Mouse (Mus musculus) neural tube, embryonic 11.5 days (tissue): ENCODE measurements around the gene Lcn10. TPM values are rescaled to one million over a fixed set of nuclear protein-coding genes. Genes with fewer than 3 reads are reported as not detected.
"Not testable (repeated sequence)": the region's sequence is repeated elsewhere in the genome, so short reads cannot be mapped to it uniquely, and the experiment has no call there.

ENCODE experiments used
- ATAC-seq: fragments of 200-750 bp; cut with Nextera tagmentation; 2 replicates; pipeline ENCODE4 v1.8.0; 2017; ENCODE audit warnings: moderate number of reproducible peaks, mild to moderate bottlenecking, moderate TSS enrichment, moderate library complexity; ENCODE audit not compliant: insufficient read depth, low FRiP score, low TSS enrichment
- DNase-seq: peaks from one replicate; pipeline ENCODE4 v3.0.0-alpha.2; 2015; ENCODE audit warnings: low spot score
- H3K27ac ChIP-seq: fragments of 300-500 bp; sonication (generic); 2 replicates; pipeline ENCODE4 v1.5.1; 2014; ENCODE audit warnings: low read depth, mild to moderate bottlenecking, low read length
- H3K27me3 ChIP-seq: fragments of 300-500 bp; sonication (generic); 2 replicates; pipeline ENCODE4 v1.6.1; 2014; ENCODE audit warnings: mild to moderate bottlenecking, low read length, mixed read lengths; ENCODE audit not compliant: control insufficient read depth, insufficient read depth
- H3K36me3 ChIP-seq: fragments of 300-500 bp; sonication (generic); 2 replicates; pipeline ENCODE4 v1.6.1; 2014; ENCODE audit warnings: mild to moderate bottlenecking, low read length, moderate library complexity, mixed read lengths; ENCODE audit not compliant: control insufficient read depth, insufficient read depth
- H3K4me1 ChIP-seq: fragments of 300-500 bp; sonication (generic); 2 replicates; pipeline ENCODE4 v1.6.1; 2014; ENCODE audit warnings: low read length, mixed read lengths; ENCODE audit not compliant: control insufficient read depth, insufficient read depth
- H3K4me2 ChIP-seq: fragments of 300-500 bp; sonication (generic); 2 replicates; pipeline ENCODE4 v1.6.1; 2014; ENCODE audit warnings: low read depth, mild to moderate bottlenecking, moderate library complexity
- H3K4me3 ChIP-seq: fragments of 300-500 bp; sonication (generic); 2 replicates; pipeline ENCODE4 v1.5.1; 2014; ENCODE audit warnings: low read depth, low read length
- H3K9ac ChIP-seq: fragments of 300-500 bp; sonication (generic); 2 replicates; pipeline ENCODE4 v1.6.1; 2014; ENCODE audit warnings: mild to moderate bottlenecking, low read length
- H3K9me3 ChIP-seq: fragments of 300-500 bp; sonication (generic); 2 replicates; pipeline ENCODE4 v1.6.1; 2016; ENCODE audit warnings: low read length; ENCODE audit not compliant: control insufficient read depth
- WGBS: fragments of 180-500 bp; shearing (Covaris S2); extraction: QIAGEN DNeasy Blood & Tissue Kit; methylation state at CpG from one replicate; pipeline ENCODE4 v1.1.7; 2014; 5-methylcytosine and 5-hydroxymethylcytosine counted together
- polyA plus RNA-seq: library from polyadenylated mRNA; unstranded; fragments of >200 nt; fragmentation: Nextera tagmentation; extraction: Ambion mirVana; gene quantifications from 2 replicates; pipeline ENCODE4 v1.2.1, GENCODE M21; 2014

The Lcn10 gene
- polyA plus RNA-seq, 1 experiment from 2014 or later: not detected

DNA sequence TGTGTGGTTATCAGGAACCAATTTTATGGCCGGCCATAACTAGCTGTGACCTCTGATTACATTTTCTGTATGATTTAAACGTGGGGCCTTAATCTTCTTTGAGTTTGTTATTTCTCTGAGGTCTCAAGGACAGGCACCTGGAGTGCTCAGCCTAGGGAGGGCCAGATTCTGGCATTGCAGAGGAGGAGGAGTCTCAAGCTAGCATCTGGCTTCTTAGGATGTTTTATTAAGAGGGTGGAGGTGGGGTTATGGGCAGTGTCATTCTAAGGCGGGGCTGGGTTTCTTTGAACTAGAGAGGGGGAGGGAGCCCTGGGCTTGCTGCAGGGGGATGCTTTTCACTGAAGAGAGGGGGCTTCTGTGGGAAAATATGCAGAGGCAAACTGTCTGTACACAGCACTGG, 29.1 kb downstream of the Lcn10 start:
- not testable (repeated sequence) for H3K27ac ChIP-seq, H3K36me3 ChIP-seq, H3K27me3 ChIP-seq, H3K9me3 ChIP-seq, DNase-seq, H3K4me2 ChIP-seq, H3K4me1 ChIP-seq, H3K4me3 ChIP-seq, ATAC-seq, H3K9ac ChIP-seq
- WGBS: 9% methylated on average over 3 of the region's 3 CpGs

DNA sequence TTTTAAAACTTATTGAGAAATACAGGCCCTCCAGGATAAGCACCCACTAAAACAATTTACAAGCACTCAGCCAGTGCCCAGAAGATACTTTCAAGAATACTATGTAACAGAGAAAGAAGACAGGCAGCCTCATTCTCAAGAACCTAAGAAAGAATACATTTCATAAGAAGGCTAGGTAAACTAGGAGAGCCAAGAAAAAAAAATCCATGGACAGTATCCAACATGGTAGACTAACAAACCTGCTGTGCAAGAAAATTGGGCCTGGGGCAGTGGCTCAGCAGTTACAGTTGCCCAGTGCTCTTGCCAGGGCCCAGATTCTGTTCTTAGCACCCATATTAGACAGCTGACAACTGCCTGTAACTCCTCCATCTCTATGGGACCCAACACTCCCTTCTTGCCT, 34.7 kb downstream of the Lcn10 start:
- ATAC-seq (no peak), DNase-seq (no peak)
- H3K27ac ChIP-seq: no peak overlapping the region
- H3K9ac ChIP-seq: no peak overlapping the region
- no peaks in the 10 kb centered on the region for H3K4me1 ChIP-seq
- no peak overlapping the region for H3K4me3 ChIP-seq
- no peaks in the 10 kb centered on the region for H3K27me3 ChIP-seq
- no peak overlapping the region for H3K4me2 ChIP-seq
- H3K9me3 ChIP-seq: no peaks in the 10 kb centered on the region
- H3K36me3 ChIP-seq: no peaks in the 10 kb centered on the region

DNA sequence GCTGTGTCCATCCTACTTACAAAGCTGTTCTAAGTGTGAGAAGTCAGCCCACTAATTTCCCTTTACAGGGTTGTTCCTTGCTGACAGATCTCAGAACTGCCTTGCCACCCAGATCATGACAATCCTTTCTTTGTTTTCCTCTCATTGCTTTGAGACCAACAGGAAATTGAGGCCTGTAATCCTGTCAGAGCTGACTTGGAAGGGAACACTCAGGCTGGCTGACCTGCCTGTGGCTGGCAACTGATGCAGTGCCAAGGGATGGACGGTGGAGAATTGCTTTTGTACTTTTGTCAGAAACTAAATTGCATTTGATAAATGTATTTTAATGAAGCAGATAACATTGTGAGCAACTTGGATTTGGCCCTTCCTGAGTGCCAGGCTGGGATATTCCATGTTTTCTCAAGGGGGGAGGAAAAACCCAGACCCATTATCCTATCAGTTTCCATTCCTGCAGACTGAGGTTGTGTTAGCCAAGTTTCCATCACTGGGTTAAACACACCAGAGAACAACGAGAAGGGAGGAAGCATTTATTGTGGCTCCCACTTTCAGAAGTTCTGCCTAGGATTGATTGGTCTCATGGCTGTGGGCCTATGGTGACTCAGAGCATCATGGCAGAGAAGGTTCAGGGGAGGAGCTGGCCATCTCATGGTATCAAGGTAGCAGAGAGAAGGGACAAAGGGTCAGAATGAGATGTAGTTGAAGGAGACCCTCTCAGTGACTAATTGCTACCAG, 50.8 kb downstream of the Lcn10 start:
- Histone ChIP-seq H3K27me3 (no peaks in the 10 kb centered on the region), H3K9me3 (no peaks in the 10 kb centered on the region), H3K27ac (no peak overlapping the region), H3K4me3 (no peak overlapping the region), H3K36me3 (no peaks in the 10 kb centered on the region), H3K4me1 (no peaks in the 10 kb centered on the region), H3K4me2 (no peak overlapping the region), H3K9ac (no peak overlapping the region)
- DNase-seq (no peak), ATAC-seq (no peak)
- WGBS: 70% methylated on average over 2 of the region's 2 CpGs

Other genes starting within 250 kb of the Lcn10 start
- 0.72 and 0.89 TPM in 2 replicates for gene Clic3, start 225.9 kb upstream of the Lcn10 start, polyA plus RNA-seq
- gene Paxx, start 221.6 kb upstream of the Lcn10 start, polyA plus RNA-seq: 22.0 and 26.3 TPM in 2 replicates
- 0.43 TPM in 1 of 2 replicates, not detected in the other for gene Ptgds, start 212.7 kb upstream of the Lcn10 start, polyA plus RNA-seq
- gene Lcn12, start 188.8 kb upstream of the Lcn10 start, polyA plus RNA-seq: not detected in 2 replicates
- gene Fbxw5, start 182.0 kb upstream of the Lcn10 start, polyA plus RNA-seq: 82.4 and 88.3 TPM in 2 replicates
- gene C8g, start 181.0 kb upstream of the Lcn10 start, polyA plus RNA-seq: 4.4 and 5.1 TPM in 2 replicates
- gene Traf2, start 135.8 kb upstream of the Lcn10 start, polyA plus RNA-seq: 29.5 and 34.7 TPM in 2 replicates
- gene Edf1, start 124.9 kb upstream of the Lcn10 start, polyA plus RNA-seq: 340 and 345 TPM in 2 replicates
- 1.5 and 4.4 TPM in 2 replicates for gene Mamdc4, start 107.9 kb upstream of the Lcn10 start, polyA plus RNA-seq
- gene Phpt1, start 107.5 kb upstream of the Lcn10 start, polyA plus RNA-seq: 161 and 167 TPM in 2 replicates
- gene Ajm1, start 101.0 kb upstream of the Lcn10 start, polyA plus RNA-seq: 0.19 and 0.46 TPM in 2 replicates
- 62.3 and 64.4 TPM in 2 replicates for gene Rabl6, start 74.2 kb upstream of the Lcn10 start, polyA plus RNA-seq
- 0.20 and 0.30 TPM in 2 replicates for gene Ccdc183, start 65.0 kb upstream of the Lcn10 start, polyA plus RNA-seq
- 18.0 and 20.5 TPM in 2 replicates for gene Tmem141, start 60.7 kb upstream of the Lcn10 start, polyA plus RNA-seq
- 0.96 and 1.5 TPM in 2 replicates for gene Fcna, start 54.7 kb upstream of the Lcn10 start, polyA plus RNA-seq
- gene Lcn8, start 29.6 kb upstream of the Lcn10 start, polyA plus RNA-seq: not detected in 2 replicates
- gene Lcn5, start 24.8 kb upstream of the Lcn10 start, polyA plus RNA-seq: not detected in 2 replicates
- gene Lcn6, start 5.9 kb upstream of the Lcn10 start, polyA plus RNA-seq: not detected in 2 replicates
- gene Obp2a, start 17.3 kb downstream of the Lcn10 start, polyA plus RNA-seq: not detected in 2 replicates
- gene Bmyc, start 24.0 kb downstream of the Lcn10 start, polyA plus RNA-seq: 64.5 and 68.2 TPM in 2 replicates
- gene Obp2b, start 54.3 kb downstream of the Lcn10 start, polyA plus RNA-seq: not detected in 2 replicates
- not detected in 2 replicates for gene Lcn3, start 82.8 kb downstream of the Lcn10 start, polyA plus RNA-seq
- gene Lcn11, start 94.3 kb downstream of the Lcn10 start, polyA plus RNA-seq: not detected in 2 replicates
- gene Gm13539, start 99.5 kb downstream of the Lcn10 start, polyA plus RNA-seq: not detected in 2 replicates
- gene Glt6d1, start 133.1 kb downstream of the Lcn10 start, polyA plus RNA-seq: not detected in 2 replicates
- gene Lcn9, start 140.4 kb downstream of the Lcn10 start, polyA plus RNA-seq: not detected in 2 replicates
- not detected in 2 replicates for gene Sohlh1, start 164.5 kb downstream of the Lcn10 start, polyA plus RNA-seq
- gene Kcnt1, start 181.0 kb downstream of the Lcn10 start, polyA plus RNA-seq: 0.45 and 2.2 TPM in 2 replicates